Mouse (Mus musculus) embryo, embryonic 11 days (tissue): Measurements from ENCODE around the gene Gad1.
A peak's percentile ranks its signal among the peaks of the same experiment; 100 is the strongest.

Experiments used
- DNase-seq: peaks from one replicate; pipeline ENCODE4 v3.0.0-alpha.2; 2015

Gad1 gene

DNA sequence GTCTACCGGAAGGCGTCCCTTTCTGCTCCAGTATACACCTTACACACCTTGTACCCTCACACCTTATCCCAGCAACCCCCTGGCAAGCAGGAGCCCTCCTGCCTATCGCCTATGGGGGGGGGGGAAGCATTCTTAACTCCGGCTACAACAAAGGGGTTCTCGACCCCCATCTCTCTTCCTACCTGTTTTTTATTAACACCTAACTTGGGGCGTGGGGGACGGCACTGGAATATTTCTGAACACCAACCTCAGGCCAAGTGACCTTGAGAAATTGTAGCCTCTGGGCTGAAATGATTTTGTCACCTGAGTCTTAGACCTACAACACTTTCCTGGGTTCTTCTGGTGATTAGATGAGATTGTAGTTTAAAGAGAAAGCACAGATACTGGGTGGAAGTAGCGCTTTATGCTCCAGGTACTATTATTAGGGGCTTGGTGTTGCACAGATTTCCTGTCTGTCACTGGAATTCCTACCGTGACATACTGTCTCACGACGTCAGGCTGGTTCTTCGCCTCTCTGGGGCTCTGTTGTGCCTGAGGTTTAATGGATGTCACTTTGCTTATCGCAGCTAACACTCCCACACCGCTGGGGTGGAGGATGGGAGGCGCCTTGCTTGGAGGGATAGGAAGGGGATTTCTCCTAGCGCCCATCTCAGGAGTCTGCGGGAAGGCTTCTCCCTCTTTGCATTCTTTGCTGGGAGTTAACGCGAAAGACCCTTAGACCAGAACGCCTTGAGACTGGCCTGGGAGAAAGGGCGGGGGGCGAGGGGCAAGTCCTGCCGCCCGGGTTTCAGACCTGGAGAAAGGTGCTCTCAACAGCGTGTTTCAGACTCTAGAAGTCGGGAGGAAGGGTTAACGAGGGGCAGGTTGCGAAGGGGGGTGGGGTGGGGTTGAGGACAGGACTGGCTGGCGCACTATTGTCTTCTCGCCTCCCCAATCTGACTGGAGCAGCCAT, 13.1 kb downstream of the Gad1 start:
- peak; percentile 40 for DNase-seq

DNA sequence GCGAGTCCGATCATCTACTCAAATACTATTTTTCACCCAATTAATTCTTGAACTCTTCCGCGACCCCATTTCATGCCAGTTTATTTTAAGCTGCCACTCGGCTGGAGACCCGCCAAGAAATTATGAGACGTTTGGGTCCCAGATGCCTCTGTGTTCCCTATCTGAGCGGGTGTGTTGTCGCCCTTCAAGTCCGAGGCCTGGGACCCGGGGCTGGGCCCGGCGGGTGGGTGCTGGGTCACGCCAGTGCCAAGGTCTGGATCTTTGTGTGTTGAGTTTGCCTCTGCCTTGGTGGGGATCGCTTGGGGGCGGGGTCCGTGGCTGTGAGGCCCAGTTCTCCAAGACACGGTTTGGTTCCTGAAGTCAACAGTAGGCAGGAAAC, 13.7 kb downstream of the Gad1 start:
- DNase-seq = peak; percentile 17

DNA sequence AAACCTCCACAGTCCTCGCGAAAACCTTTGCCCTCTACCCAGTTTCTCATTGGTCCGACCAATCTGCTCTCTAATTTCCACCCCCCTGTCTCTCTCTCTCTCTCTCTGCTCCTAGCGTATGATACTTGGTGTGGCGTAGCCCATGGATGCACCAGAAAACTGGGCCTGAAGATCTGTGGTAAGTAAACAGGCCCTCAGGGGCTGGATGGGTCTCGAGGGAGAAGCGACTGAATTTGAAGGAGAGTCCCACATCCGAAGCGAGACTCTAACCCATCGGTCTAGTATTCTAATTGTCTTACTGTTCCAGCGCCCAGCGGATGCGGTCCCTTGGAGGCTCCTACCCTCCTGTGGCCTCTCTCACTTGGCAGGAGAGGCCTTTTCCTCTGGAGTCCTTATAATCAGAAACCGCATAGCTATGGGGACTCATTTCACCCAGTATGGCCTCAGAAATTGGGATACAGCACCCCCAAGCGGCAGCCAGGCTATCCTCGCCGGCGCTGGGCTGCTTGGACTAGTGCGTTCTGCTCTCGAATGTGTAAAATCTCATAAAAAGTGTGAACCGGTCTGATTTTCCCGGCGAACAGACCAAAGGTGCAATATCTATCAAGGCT, 14.3 kb downstream of the Gad1 start:
- DNase-seq = peak; percentile 77

DNA sequence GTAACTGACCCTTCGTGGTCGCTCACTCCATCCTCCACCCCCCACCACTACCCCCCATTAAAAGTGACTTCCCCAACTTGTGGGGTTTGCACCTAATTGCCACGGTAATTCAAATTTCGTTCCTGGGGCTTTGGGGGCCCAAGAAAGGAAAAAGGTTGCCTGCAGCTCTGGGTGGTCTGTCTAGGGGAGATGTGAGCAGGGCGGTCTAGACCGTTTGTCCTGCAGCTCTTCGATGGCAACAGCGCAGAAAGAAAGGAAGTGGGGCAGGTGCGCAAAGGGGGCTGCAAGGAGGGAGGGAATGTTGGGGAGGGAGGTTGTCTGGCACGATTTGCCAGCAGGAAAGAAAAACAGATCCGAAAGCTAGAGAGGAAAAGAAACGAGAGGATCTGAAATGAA, 14.8 kb downstream of the Gad1 start:
- DNase-seq = peak; percentile 35

DNA sequence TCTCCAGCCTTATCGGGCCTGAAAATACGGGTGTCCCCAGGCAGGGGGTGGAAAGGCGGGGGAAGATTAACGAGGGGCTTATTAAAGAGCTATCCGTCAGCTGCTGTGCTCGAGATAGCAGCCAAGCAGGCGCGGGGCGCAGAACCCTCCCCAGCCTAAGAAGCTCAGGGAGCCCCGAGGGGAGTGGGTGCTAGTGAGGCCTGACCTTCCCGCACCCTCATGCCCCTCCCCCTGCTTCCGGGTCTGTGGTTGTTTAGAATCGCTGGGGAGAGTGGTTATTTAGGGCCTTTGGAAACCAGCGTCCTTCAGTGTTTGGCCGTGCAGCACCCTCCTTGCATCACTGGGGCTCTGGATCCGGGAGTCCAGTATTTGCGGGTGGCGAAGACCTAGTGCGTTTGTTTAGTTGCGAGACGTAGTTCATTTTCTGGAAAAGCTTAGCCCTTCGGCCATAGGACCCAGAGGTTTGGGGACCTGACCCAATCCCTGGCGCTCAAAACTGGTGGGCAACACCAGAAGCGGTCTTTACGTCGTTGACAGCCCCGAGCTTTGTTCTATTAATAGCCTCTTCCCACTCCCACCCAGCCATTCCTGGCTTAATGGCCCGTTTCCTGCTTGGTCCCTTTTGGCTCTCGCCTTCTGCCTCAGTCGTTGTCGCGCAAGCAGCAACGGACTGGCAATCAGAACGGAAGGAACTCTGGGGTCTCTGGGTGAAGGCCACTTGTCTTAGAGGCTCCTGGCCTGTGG, 15.5 kb downstream of the Gad1 start:
- DNase-seq = peak; percentile 61

DNA sequence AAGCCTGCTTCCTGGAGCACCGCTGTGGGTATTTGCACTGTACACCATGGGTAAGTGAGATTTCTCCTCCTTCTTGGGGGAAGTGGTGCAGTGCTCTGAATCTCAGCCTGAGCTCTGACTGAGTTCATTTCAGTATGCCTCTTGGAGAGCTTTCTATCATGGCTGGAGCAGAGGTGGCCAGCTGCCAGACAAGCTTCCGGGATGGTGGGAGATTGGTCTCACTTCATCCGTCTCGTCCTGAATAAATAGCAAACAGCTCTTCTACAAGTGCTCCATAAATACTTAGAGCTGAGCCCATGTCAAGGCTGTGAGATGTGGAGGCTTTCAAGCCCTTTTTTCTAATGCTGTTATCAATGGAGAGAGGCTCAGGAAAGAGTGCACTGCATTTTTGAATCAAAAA, 18.8 kb downstream of the Gad1 start:
- DNase-seq = no peak

DNA sequence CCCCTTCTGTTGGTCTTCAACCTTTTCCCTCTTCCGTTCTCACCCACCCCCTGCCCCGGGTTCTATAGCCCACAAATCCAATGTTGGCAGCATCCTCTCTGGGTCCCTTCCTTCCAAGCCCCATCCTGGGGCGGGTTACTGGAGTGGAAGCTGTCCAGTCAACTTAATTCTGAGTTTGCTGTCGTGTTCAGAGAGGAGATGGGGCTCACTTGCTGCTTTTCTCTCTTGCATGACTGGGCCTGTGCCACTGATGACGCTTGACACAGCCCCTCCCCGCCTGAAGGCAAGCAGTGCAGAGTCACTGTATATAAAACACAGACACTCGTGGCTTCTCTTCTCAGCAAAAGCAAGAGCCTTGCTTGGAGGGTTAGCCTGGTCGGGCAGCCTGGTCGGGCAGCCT, 19.4 kb downstream of the Gad1 start:
- no peak for DNase-seq

DNA sequence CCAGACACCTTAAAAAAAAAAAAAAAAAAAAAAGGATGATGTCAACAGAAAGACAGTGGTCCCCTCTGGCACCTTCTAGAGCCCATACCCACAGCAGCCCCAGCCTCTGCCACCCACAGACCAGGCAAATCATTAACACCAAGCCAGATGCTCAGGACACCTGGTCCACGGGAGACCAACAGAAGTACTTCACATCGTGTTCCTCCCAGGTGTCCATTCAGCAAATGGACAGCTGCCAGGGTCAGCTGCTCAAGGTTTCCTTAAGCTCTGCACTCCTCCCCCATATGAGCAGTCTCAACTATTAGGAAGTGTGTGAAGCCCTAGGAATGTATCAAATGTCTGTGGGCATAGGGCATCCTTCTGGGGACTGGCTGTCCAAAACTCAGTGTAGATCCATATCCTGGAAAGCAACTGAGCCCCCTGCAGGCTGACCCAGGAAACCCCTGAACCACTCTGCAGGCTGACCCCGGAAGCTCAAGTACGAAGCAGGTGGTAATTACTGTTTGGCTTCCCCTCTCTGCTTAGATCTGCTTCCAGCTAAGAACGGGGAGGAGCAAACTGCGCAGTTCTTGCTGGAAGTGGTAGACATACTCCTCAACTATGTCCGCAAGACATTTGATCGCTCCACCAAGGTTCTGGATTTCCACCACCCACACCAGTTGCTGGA, 20.8 kb downstream of the Gad1 start:
- no peak for DNase-seq

DNA sequence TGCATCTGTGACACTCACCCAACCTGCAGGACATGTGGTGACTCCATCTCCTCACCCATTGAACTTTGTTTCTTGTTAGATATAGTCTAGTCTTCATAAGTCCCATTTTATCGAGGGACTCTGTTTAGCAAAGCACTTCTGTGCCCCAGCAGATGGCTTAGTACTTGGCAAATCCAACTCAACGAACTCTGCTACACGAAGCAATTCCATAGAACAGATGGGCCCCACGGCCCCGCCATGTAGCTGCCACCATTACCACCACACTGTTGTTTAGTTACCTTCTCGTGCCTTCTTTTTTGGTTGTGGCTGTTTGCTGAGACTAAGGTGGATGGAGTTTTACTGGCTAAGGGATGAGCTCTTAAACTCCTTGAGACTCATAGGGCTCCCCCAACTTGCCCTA, 35.3 kb downstream of the Gad1 start:
- no peak for DNase-seq

DNA sequence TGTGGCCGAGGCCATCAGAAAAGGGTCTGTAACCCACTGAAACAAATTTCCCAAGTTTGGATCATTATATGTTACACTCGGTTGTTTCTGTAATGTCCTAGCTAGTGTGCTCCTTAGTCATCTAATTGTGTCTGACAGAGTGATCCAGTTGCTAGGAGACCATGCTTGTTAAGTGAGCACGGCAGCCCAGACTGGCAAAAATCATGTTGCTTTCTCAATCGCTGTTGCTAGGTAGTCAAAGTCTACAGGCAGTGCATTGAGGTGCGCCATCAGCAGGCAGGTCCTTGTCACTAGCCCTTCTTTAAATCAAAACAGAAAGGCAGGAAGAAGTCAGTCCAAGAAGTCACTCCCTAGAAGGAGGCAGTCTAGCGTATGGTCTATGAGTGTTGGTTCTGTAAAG, 39.6 kb downstream of the Gad1 start:
- DNase-seq = peak; percentile 24

DNA sequence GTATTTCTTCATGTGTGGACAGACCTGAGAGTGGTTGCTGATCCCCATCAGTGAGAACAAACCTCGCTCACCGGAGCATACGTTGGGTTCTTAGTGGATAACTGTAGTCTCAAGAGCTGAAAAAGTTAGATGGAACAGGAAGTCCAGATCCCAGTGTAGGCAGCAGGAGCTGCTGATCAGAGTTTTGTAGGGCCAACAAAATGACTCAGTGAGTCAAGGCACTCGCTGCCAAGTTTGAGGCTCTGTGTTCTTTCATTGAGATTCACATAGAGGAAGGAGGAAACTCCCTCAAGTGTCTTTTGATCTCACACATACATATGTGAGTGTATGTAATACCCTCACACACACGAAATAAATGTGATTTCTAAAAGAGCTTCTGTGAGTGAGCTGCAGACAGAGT, 40.8 kb downstream of the Gad1 start:
- DNase-seq = no peak

DNA sequence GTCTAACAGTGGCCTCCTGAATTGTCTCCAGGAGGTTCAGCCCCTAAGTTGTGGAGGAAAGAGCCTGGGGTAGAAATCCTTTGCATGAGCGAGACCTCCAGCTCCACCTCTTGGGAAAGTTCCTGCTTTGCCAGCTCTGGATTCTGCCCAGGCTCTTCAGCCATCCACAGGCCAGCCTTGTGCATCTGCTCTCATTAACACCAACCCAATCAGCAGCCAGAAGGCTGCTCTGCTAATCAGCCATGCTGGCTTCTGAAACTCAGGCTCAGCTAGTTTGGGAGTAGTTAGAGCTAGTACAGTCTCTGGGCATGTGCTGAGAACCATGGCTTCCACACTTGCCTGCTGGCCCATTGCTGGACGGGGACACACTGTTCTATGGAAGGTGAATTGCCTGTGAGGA, 43.0 kb downstream of the Gad1 start:
- DNase-seq = no peak

DNA sequence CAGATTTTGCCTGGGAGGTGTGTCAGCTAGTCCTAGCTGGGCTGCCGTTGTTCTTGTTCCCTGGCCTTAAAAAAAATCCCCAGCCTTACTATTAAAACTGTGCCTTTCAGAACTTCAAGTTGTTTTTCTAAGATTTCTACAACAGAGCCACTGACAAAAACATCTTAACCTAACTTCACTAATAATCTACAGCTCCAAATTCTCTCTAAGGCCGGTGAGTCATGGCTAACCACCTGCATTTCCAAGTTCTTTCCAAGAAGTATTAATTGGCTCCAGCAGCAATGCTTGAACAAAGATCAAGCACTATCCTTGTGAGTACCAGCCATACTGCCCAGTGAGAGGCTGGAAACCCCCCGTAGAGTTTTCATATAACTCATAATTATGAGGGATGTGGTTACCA, 56.9 kb downstream of the Gad1 start:
- no peak for DNase-seq

DNA sequence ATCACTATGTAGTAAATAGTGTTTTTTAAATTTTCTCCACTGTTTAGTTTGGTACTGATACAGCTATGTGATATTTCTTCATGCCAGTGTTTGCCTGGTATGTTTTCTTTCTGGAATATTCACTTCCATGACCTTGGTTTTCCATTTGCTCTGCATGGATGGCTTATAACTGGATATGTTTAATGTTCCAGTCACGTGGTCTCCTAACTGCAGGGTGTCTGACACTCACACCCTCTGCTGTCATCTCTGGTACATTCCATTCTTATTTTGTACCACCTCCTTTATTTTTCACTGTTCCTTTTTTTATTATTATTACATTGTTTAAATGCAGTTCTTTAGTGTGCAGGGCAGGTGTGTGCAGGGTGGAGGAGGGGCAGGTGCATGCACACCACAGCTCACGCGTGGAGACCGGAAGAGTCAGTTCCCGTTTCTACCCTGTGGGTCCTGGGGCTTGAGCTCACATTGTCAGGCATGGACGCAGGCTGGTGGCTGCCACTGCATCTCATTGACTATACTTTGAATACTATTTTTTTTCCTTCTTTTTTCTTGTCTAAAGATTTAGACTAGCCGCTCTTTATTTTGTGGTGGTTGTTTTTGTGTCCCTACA, 62.0 kb downstream of the Gad1 start:
- no peak for DNase-seq

DNA sequence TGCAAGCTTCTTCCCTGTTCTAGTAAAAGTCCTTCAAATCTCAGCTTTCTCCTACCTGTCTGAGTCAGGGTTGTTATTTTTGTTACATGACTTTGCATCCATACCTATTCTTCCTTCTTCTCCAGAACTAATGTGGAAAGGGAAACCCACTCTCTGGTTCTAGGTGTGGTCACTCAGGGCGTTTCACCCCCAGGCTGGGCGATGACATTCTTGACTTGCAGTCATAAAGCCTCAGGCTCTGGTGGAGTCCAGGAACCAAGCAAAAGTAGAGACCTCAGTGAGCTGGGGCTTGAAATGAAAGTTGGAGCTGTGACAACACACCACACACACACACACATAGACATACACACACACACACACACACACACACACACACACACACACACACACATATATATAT, 63.2 kb downstream of the Gad1 start:
- DNase-seq = no peak

DNA sequence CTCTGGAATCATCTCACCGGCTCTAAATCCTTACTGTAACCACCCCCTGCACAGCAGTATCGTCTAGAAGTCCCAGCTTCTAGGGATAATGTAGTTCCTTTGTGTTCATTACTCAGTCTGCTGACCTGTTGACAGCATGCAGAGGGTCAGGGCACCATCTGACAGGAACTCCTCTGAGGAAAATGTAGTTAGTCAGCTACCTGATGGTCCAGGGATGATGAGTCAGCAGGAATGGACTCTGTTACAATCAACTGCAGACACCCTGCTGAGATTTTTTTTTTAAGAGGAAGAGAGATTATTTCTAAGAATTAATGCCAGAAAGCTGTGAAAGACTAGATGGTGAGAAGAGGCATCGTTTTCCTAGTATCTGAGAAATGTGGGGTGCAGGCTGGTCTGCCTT, 63.7 kb downstream of the Gad1 start:
- no peak for DNase-seq

DNA sequence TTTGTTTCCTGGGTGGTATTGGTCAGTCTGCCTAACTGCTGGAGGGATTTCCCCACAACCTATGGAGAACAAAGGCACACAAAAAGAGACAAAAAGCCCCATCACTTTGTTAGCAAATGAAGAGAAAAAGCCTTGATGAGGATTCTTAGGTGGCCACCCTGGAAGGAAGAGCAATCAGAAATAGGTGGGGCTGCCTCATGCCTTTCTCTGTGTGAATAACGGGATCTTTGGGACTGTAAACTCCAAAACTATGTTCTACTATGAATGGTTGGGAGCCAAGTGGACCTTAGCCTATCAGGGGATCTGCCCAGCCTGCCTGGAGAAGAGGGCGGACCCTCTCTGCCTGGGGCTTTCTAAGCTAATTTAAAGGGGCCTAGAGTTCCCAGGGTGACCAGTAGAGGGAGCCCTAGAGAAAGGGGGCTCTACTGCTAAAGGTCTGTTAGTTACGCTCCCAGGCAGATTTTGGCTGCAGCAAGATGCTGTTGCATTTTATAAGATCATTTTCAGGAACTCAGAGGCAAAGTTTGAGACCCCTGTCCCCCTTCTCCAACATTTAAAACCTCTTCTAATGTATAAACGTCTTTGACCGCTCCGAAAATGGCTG, 66.5 kb downstream of the Gad1 start:
- no peak for DNase-seq

DNA sequence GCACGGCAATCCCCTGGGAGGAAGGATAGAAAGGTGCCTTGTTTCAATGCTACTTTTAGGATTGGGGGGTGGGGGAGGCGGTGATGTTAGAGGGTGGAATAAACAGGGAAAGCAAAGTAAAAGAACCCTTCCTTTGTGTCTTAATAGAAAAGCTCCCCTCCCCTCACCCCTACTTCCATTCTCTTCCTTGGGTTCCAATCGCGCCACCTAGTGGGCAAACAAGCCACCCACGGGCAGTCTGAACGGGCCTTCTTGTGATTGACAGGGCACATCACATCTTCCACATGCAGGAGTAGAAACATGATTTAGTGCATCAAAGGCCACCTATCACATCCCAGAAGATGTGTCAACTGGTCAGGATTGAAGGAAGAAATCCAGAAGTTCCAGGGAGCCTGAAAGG, 67.4 kb downstream of the Gad1 start:
- DNase-seq = peak; percentile 85

DNA sequence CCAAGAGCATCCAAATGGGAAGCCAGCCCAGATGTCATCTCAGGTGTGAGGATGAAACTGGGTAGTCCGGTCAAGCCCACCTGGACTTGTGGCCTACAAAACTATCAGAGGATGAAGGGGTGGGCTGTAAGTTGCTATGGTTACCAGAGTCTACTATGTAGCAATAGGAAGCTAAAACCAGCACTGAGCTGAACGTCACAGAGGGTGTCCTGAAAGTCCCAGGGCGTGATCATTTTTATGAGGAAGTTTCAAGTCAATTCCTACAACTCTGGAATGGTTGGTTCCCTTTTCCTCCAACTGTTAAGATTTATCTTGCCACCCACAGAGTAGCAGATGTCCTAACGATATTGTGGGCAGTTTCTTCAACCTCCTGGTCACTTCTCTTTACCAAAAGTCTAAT, 69.4 kb downstream of the Gad1 start:
- DNase-seq = no peak

DNA sequence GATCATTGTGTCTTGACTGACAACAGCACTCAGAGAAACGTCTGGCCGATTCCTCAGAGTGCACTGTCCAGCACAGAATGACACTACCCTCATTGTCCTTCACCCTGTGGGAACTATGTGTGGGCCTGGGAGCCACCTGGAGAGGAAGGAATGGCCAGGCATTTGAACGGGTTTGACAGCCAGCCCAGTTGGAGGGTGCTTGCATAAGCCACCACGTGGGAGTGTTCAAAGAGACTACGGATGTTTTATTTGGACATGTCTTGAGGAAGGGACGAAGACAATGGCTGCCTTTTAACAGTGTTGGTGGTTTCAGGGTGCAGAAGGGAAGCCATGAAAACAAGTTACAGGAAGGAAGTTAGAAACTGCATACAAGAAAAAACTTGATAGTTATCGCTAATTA, 72.9 kb downstream of the Gad1 start:
- DNase-seq = no peak

DNA sequence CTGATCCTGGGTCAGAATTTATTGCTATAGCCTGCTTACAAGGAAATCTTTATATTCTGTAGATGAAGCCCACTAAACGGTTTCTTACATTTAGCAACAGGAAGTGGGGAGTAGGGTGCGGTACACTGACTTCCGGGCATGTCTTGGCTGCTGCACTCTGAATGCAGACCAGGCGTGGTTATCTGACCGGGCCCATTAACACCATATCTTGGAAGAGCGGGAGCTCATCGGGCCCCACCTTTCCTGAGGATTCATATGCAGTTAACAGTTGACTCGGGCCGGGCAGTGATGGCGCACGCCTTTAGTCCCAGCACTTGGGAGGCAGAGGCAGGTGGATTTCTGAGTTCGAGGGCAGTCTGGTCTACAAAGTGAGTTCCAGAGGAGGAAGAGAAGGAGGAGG, 75.5 kb downstream of the Gad1 start:
- no peak for DNase-seq

DNA sequence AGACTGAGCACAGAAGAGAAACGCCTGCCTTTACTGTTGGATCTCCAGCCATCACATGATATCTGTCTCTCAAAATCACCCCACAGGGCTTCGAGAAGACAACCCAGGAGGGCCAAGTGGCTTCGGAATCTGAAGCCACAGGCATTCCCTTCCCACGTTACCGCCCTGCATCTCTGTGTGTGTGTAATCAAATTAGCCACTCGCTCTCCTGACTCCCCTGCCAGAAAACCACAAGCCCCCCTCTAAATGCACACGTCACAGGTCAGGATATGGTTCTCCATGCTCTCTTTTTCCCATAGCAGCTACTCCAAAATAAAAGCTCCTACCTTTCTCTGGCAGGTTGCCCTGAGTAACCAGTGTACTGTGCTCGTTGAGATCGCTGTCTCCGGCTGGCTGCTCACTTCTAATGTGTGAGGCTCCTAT, 76.5 kb downstream of the Gad1 start:
- peak; percentile 83 for DNase-seq
